Mouse (Mus musculus): ENCODE measurements at regions not wholly inside any gene's neighbourhood (a gene's known extent, or its start where the extent isn't known, plus 50 kb on each side); places are given as distances from the start of the nearest gene placed in this dataset.
A peak's percentile ranks its signal among the peaks of the same experiment; 100 is the strongest.

DNA sequence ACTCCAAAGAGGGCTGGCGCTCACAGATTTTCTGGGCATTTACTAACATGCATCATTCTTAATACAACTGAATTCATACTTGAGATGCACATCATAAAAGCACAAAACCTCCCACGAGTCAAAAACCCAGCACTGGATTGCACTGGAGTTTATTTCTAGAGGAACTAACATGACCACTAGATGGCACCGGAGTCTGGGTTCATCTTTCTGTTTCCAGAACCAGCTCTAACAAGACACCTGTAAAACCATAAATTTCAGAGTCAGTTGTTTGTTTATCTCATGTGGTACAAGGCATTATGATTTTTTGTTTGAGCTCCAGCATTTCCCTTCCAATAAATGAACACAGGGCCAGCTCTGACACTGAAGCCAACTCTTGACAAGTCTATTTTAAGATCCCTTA lies 179.2 kb downstream of the Tmem26 start:
- TF ChIP-seq CTCF (conservative IDR thresholded peaks at IDR 0.05; ENCODE audit: low read length), result peak; percentile 57
- no peak for TF ChIP-seq POU5F1 (IDR thresholded peaks at IDR 0.05; ENCODE audit: borderline replicate concordance, low read length)

Measured in E14TG2a.4 (cell line).